Mouse (Mus musculus): ENCODE data around the gene Msl3l2. TPM values are rescaled to one million over a fixed set of nuclear protein-coding genes. Genes with fewer than 3 reads are reported as not detected.

Gene Msl3l2
- polyA plus RNA-seq, 1 experiment from 2014 or later = 0.45 TPM

GRCm38 (mm10) chr10:56106996-56107334 is 248 bp downstream of the Msl3l2 start:
- Histone ChIP-seq H3K27me3 (ENCODE audit: control insufficient read depth, insufficient read depth, low read depth, low read length) (no peaks in the 10 kb centered on the region), H3K4me1 (ENCODE audit: control insufficient read depth, low read depth, low read length) (no peaks in the 10 kb centered on the region), H3K9me3 (replicated peaks; ENCODE audit: control insufficient read depth, low read length) (no peaks in the 10 kb centered on the region), H3K36me3 (ENCODE audit: control insufficient read depth, insufficient read depth) (no peaks in the 10 kb centered on the region), H3K27ac (ENCODE audit: low read length) (no peak overlapping the region), H3K4me2 (ENCODE audit: low read depth, low read length) (peak overlapping the region; percentile 58), H3K4me3 (ENCODE audit: low read depth, low read length) (peak overlapping the region; percentile 54), H3K9ac (ENCODE audit: low read depth, low read length) (peak overlapping the region; percentile 54; the same call in 1 of the 2 replicates)
- 8% methylated on average over 1 of the region's 1 CpGs for WGBS (ENCODE audit: insufficient replicate concordance)
- ATAC-seq (ENCODE audit: low read depth) = no peak

- Histone ChIP-seq H3K9me3 (replicated peaks; ENCODE audit: control insufficient read depth, low read length) (no peaks in the 10 kb centered on the region), H3K4me3 (ENCODE audit: low read depth, low read length) (peak overlapping the region; percentile 60), H3K27ac (ENCODE audit: low read length) (no peak overlapping the region), H3K9ac (ENCODE audit: low read depth, low read length) (peak overlapping the region; percentile 28; the same call in 1 of the 2 replicates), H3K4me1 (ENCODE audit: control insufficient read depth, low read depth, low read length) (peaks cover 3% of the 10 kb centered on the region), H3K27me3 (ENCODE audit: control insufficient read depth, insufficient read depth, low read depth, low read length) (no peaks in the 10 kb centered on the region; the same call in 1 of the 2 replicates), H3K4me2 (ENCODE audit: low read depth, low read length) (peak overlapping the region; percentile 61), H3K36me3 (ENCODE audit: control insufficient read depth, insufficient read depth) (no peaks in the 10 kb centered on the region)
- peak; percentile 67 for ATAC-seq (ENCODE audit: low read depth)
- WGBS (ENCODE audit: insufficient replicate concordance) = under 1% methylated on average over 50 of the region's 50 CpGs
These were observed 8.4 kb downstream of the Msl3l2 start for GRCm38 (mm10) chr10:56114951-56115635.

- peaks cover 3% of the 10 kb centered on the region for H3K4me1 ChIP-seq (ENCODE audit: control insufficient read depth, low read depth, low read length)
- H3K4me2 ChIP-seq (ENCODE audit: low read depth, low read length) = peak overlapping the region; percentile 61
- peak; percentile 16; the same call in 1 of the 2 replicates for ATAC-seq (ENCODE audit: low read depth)
- H3K9me3 ChIP-seq (replicated peaks; ENCODE audit: control insufficient read depth, low read length) = no peaks in the 10 kb centered on the region
- peak overlapping the region; percentile 28; the same call in 1 of the 2 replicates for H3K9ac ChIP-seq (ENCODE audit: low read depth, low read length)
- no peak overlapping the region for H3K27ac ChIP-seq (ENCODE audit: low read length)
- H3K4me3 ChIP-seq (ENCODE audit: low read depth, low read length) = peak overlapping the region; percentile 60
- WGBS (ENCODE audit: insufficient replicate concordance) = 22% methylated on average over 27 of the region's 27 CpGs
- no peaks in the 10 kb centered on the region; the same call in 1 of the 2 replicates for H3K27me3 ChIP-seq (ENCODE audit: control insufficient read depth, insufficient read depth, low read depth, low read length)
- no peaks in the 10 kb centered on the region for H3K36me3 ChIP-seq (ENCODE audit: control insufficient read depth, insufficient read depth)
These were observed 9.0 kb downstream of the Msl3l2 start for GRCm38 (mm10) chr10:56115636-56116180.

- no peaks in the 10 kb centered on the region for H3K4me1 ChIP-seq (ENCODE audit: control insufficient read depth, low read depth, low read length)
- ATAC-seq (ENCODE audit: low read depth) = no peak
- H3K4me2 ChIP-seq (ENCODE audit: low read depth, low read length) = no peak overlapping the region
- H3K36me3 ChIP-seq (ENCODE audit: control insufficient read depth, insufficient read depth) = no peaks in the 10 kb centered on the region
- no peaks in the 10 kb centered on the region for H3K9me3 ChIP-seq (replicated peaks; ENCODE audit: control insufficient read depth, low read length)
- H3K4me3 ChIP-seq (ENCODE audit: low read depth, low read length) = no peak overlapping the region
- no peak overlapping the region for H3K27ac ChIP-seq (ENCODE audit: low read length)
- WGBS (ENCODE audit: insufficient replicate concordance) = 81% methylated on average over 1 of the region's 1 CpGs
- no peak overlapping the region for H3K9ac ChIP-seq (ENCODE audit: low read depth, low read length)
- H3K27me3 ChIP-seq (ENCODE audit: control insufficient read depth, insufficient read depth, low read depth, low read length) = no peaks in the 10 kb centered on the region
These were observed 20.3 kb downstream of the Msl3l2 start for GRCm38 (mm10) chr10:56126972-56127371.

- 67% methylated on average over 2 of the region's 2 CpGs for WGBS (ENCODE audit: insufficient replicate concordance)
- Histone ChIP-seq H3K9ac (ENCODE audit: low read depth, low read length) (no peak overlapping the region), H3K27ac (ENCODE audit: low read length) (no peak overlapping the region), H3K4me2 (ENCODE audit: low read depth, low read length) (no peak overlapping the region), H3K4me1 (ENCODE audit: control insufficient read depth, low read depth, low read length) (no peaks in the 10 kb centered on the region), H3K27me3 (ENCODE audit: control insufficient read depth, insufficient read depth, low read depth, low read length) (no peaks in the 10 kb centered on the region), H3K36me3 (ENCODE audit: control insufficient read depth, insufficient read depth) (no peaks in the 10 kb centered on the region), H3K9me3 (replicated peaks; ENCODE audit: control insufficient read depth, low read length) (no peaks in the 10 kb centered on the region), H3K4me3 (ENCODE audit: low read depth, low read length) (no peak overlapping the region)
- no peak for ATAC-seq (ENCODE audit: low read depth)
These were observed 22.9 kb downstream of the Msl3l2 start for GRCm38 (mm10) chr10:56129642-56130041.

GRCm38 (mm10) chr10:56137191-56137590 is 30.5 kb downstream of the Msl3l2 start:
- Histone ChIP-seq H3K4me3 (ENCODE audit: low read depth, low read length) (no peak overlapping the region), H3K36me3 (ENCODE audit: control insufficient read depth, insufficient read depth) (no peaks in the 10 kb centered on the region), H3K4me2 (ENCODE audit: low read depth, low read length) (no peak overlapping the region), H3K4me1 (ENCODE audit: control insufficient read depth, low read depth, low read length) (no peaks in the 10 kb centered on the region), H3K27ac (ENCODE audit: low read length) (no peak overlapping the region), H3K9ac (ENCODE audit: low read depth, low read length) (no peak overlapping the region), H3K27me3 (ENCODE audit: control insufficient read depth, insufficient read depth, low read depth, low read length) (no peaks in the 10 kb centered on the region), H3K9me3 (replicated peaks; ENCODE audit: control insufficient read depth, low read length) (no peaks in the 10 kb centered on the region)
- 73% methylated on average over 5 of the region's 5 CpGs for WGBS (ENCODE audit: insufficient replicate concordance)
- ATAC-seq (ENCODE audit: low read depth) = no peak

- no peaks in the 10 kb centered on the region for H3K27me3 ChIP-seq (ENCODE audit: control insufficient read depth, insufficient read depth, low read depth, low read length)
- no peaks in the 10 kb centered on the region for H3K9me3 ChIP-seq (replicated peaks; ENCODE audit: control insufficient read depth, low read length)
- no peak overlapping the region for H3K27ac ChIP-seq (ENCODE audit: low read length)
- 81% methylated on average over 3 of the region's 3 CpGs for WGBS (ENCODE audit: insufficient replicate concordance)
- no peaks in the 10 kb centered on the region for H3K36me3 ChIP-seq (ENCODE audit: control insufficient read depth, insufficient read depth)
- no peak for ATAC-seq (ENCODE audit: low read depth)
- H3K4me2 ChIP-seq (ENCODE audit: low read depth, low read length) = no peak overlapping the region
- H3K4me1 ChIP-seq (ENCODE audit: control insufficient read depth, low read depth, low read length) = no peaks in the 10 kb centered on the region
- H3K9ac ChIP-seq (ENCODE audit: low read depth, low read length) = no peak overlapping the region
- H3K4me3 ChIP-seq (ENCODE audit: low read depth, low read length) = no peak overlapping the region
These were observed 42.2 kb downstream of the Msl3l2 start for GRCm38 (mm10) chr10:56148920-56149319.

GRCm38 (mm10) chr10:56156956-56157355 is 50.2 kb downstream of the Msl3l2 start:
- ATAC-seq (ENCODE audit: low read depth) = no peak
- no peak overlapping the region for H3K4me2 ChIP-seq (ENCODE audit: low read depth, low read length)
- H3K4me3 ChIP-seq (ENCODE audit: low read depth, low read length) = no peak overlapping the region
- H3K27me3 ChIP-seq (ENCODE audit: control insufficient read depth, insufficient read depth, low read depth, low read length) = no peaks in the 10 kb centered on the region
- whole genome bisulfite sequencing (ENCODE audit: insufficient replicate concordance) = 36% methylated on average over 3 of the region's 3 CpGs
- no peaks in the 10 kb centered on the region for H3K9me3 ChIP-seq (replicated peaks; ENCODE audit: control insufficient read depth, low read length)
- no peak overlapping the region for H3K9ac ChIP-seq (ENCODE audit: low read depth, low read length)
- H3K4me1 ChIP-seq (ENCODE audit: control insufficient read depth, low read depth, low read length) = no peaks in the 10 kb centered on the region
- H3K36me3 ChIP-seq (ENCODE audit: control insufficient read depth, insufficient read depth) = no peaks in the 10 kb centered on the region
- no peak overlapping the region for H3K27ac ChIP-seq (ENCODE audit: low read length)

- no peak overlapping the region for H3K4me2 ChIP-seq (ENCODE audit: low read depth, low read length)
- H3K9ac ChIP-seq (ENCODE audit: low read depth, low read length) = no peak overlapping the region
- H3K4me3 ChIP-seq (ENCODE audit: low read depth, low read length) = no peak overlapping the region
- no peaks in the 10 kb centered on the region for H3K4me1 ChIP-seq (ENCODE audit: control insufficient read depth, low read depth, low read length)
- H3K9me3 ChIP-seq (replicated peaks; ENCODE audit: control insufficient read depth, low read length) = no peaks in the 10 kb centered on the region
- H3K36me3 ChIP-seq (ENCODE audit: control insufficient read depth, insufficient read depth) = no peaks in the 10 kb centered on the region
- no peak for ATAC-seq (ENCODE audit: low read depth)
- H3K27ac ChIP-seq (ENCODE audit: low read length) = no peak overlapping the region
- 75% methylated on average over 3 of the region's 3 CpGs for whole genome bisulfite sequencing (ENCODE audit: insufficient replicate concordance)
- no peaks in the 10 kb centered on the region for H3K27me3 ChIP-seq (ENCODE audit: control insufficient read depth, insufficient read depth, low read depth, low read length)
These were observed 51.5 kb downstream of the Msl3l2 start for GRCm38 (mm10) chr10:56158207-56158606.
